Mouse (Mus musculus): Measurements from ENCODE around the gene Zfyve28. TPM values are rescaled to one million over a fixed set of nuclear protein-coding genes. Genes with fewer than 3 reads are reported as not detected.

The Zfyve28 gene
- 0.08 TPM for polyA plus RNA-seq (2012; fragmentation: generic; extraction: Trizol)

GRCm38 (mm10) chr5:34288154-34288716 is at the start of gene Zfyve28, which contains the start of gene Cfap99:
Zfyve28 (minus strand) TSS chr5:34288449.
Cfap99 (plus strand) TSS chr5:34288600.
- TF ChIP-seq MYOG (IDR thresholded peaks at IDR 0.05; ENCODE audit: control insufficient read depth in 1 of 3, insufficient read depth in 1 of 3, insufficient read length in 2 of 3, low read depth in 2 of 3) (peak in 1 of 3 experiments; percentile 10), SRF (IDR thresholded peaks at IDR 0.05; ENCODE audit: control insufficient read depth, insufficient read length, low read depth) (no peak), TCF12 (IDR thresholded peaks at IDR 0.05; ENCODE audit: insufficient read depth, poor library complexity, severe bottlenecking) (no peak), MYOD1 (IDR thresholded peaks at IDR 0.05; ENCODE audit: control insufficient read depth in 1 of 3, insufficient read length in 2 of 3, low read depth in 2 of 3) (no peak), USF1 (IDR thresholded peaks at IDR 0.05; ENCODE audit: low read depth) (no peak), POLR2AphosphoS2 (IDR thresholded peaks at IDR 0.05; ENCODE audit: insufficient read length, low read depth) (no peak)
- Histone ChIP-seq H3ac (ENCODE audit: control insufficient read depth, insufficient read length) (no peak within 1 kb of the TSS), H3K27me3 (ENCODE audit: control insufficient read depth, insufficient read depth, insufficient read length) (peaks cover 66% of the 10 kb centered on the region), H3K36me3 (ENCODE audit: control insufficient read depth, insufficient read depth) (no peaks in the 10 kb centered on the region), H3K79me2 (ENCODE audit: control insufficient read depth, insufficient read depth) (no peaks in the 10 kb centered on the region), H3K4me2 (ENCODE audit: low read depth) (peak within 1 kb of the TSS; percentile 5), H3K4me3 (no peak within 1 kb of the TSS)

GRCm38 (mm10) chr5:34336775-34337450 is 48.7 kb upstream of the Zfyve28 start:
- H3K27me3 ChIP-seq (ENCODE audit: control insufficient read depth, insufficient read depth, insufficient read length), result no peaks in the 10 kb centered on the region
- peak overlapping the region; percentile 92 for H3K4me2 ChIP-seq (ENCODE audit: low read depth)
- no peak for TF ChIP-seq USF1 (IDR thresholded peaks at IDR 0.05; ENCODE audit: low read depth)
- no peak for TF ChIP-seq POLR2AphosphoS2 (IDR thresholded peaks at IDR 0.05; ENCODE audit: insufficient read length, low read depth)
- TF ChIP-seq REST (IDR thresholded peaks at IDR 0.05; ENCODE audit: insufficient read depth, insufficient read length), result no peak
- no peak for TF ChIP-seq SRF (IDR thresholded peaks at IDR 0.05; ENCODE audit: control insufficient read depth, insufficient read length, low read depth)
- no peak for TF ChIP-seq MAX (IDR thresholded peaks at IDR 0.05; ENCODE audit: low read depth)
- no peak for TF ChIP-seq MYOD1 (IDR thresholded peaks at IDR 0.05; ENCODE audit: control insufficient read depth in 1 of 3, insufficient read length in 2 of 3, low read depth in 2 of 3)
- no peak for TF ChIP-seq TCF3 (IDR thresholded peaks at IDR 0.05; ENCODE audit: insufficient read length, low read depth)
- no peak for TF ChIP-seq TCF12 (IDR thresholded peaks at IDR 0.05; ENCODE audit: insufficient read depth, poor library complexity, severe bottlenecking)
- TF ChIP-seq CEBPB (IDR thresholded peaks at IDR 0.05; ENCODE audit: insufficient read depth, poor library complexity, severe bottlenecking), result no peak
- no peak for TF ChIP-seq POLR2A (IDR thresholded peaks at IDR 0.05; ENCODE audit: insufficient read length, low read depth)
- no peak for TF ChIP-seq MYOG (IDR thresholded peaks at IDR 0.05; ENCODE audit: control insufficient read depth in 1 of 3, insufficient read depth in 1 of 3, insufficient read length in 2 of 3, low read depth in 2 of 3)
- no peak for TF ChIP-seq E2F4 (IDR thresholded peaks at IDR 0.05; ENCODE audit: insufficient read depth)
- H3K4me3 ChIP-seq, result peak overlapping the region; percentile 97
- no peaks in the 10 kb centered on the region for H3K36me3 ChIP-seq (ENCODE audit: control insufficient read depth, insufficient read depth)
- peak overlapping the region; percentile 82 for H3ac ChIP-seq (ENCODE audit: control insufficient read depth, insufficient read length)
- H3K79me2 ChIP-seq (ENCODE audit: control insufficient read depth, insufficient read depth), result peaks cover 55% of the 10 kb centered on the region

DNA sequence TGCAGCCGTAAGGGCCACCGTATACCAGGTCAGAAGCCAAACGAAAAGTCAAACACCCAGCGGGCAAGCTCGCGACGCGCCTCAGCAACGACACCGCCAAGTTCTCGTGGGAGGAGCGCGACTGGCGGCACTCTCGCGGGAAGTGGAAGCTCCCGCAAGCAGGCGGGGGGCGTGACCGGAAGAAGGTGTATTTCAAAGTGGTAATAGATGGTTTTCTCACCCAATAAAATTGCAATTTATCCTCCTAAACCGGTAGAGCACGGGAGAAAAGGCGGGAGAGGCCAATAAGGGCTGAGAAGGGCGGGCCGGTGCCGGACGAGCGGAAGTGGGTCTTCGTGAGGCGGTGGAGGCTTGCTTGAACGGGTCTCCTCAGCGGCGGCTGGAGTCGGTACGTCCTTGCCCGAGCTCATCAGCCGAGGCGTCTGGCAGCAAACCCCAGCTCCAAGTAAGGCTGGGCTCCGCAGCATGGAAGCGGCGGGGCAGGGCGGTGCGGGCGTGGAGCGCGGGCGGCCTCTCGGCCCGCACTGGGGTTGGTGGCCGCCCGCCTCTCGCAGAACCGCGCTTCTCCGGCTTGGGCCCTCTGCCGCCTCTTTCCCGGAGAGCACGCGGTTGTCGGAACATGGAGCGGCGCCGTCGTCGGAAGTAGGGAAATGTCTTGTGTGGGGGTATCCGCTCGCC is 48.0 kb upstream of the Zfyve28 start, which contains the start of gene Rnf4:
Gene Rnf4 (plus strand): TSS at position 193 of the 678 bp plus-strand sequence.
- Histone ChIP-seq H3K4me2 (ENCODE audit: low read depth) (peak within 1 kb of the TSS; percentile 92), H3K79me2 (ENCODE audit: control insufficient read depth, insufficient read depth) (peaks cover 48% of the 10 kb centered on the region), H3K27me3 (ENCODE audit: control insufficient read depth, insufficient read depth, insufficient read length) (no peaks in the 10 kb centered on the region), H3K36me3 (ENCODE audit: control insufficient read depth, insufficient read depth) (no peaks in the 10 kb centered on the region), H3K4me3 (peak within 1 kb of the TSS; percentile 97), H3ac (ENCODE audit: control insufficient read depth, insufficient read length) (peak within 1 kb of the TSS; percentile 82)
- TF ChIP-seq POLR2A (IDR thresholded peaks at IDR 0.05; ENCODE audit: insufficient read length, low read depth) (peak; percentile 88), CEBPB (IDR thresholded peaks at IDR 0.05; ENCODE audit: insufficient read depth, poor library complexity, severe bottlenecking) (no peak), MYOG (IDR thresholded peaks at IDR 0.05; ENCODE audit: control insufficient read depth in 1 of 3, insufficient read depth in 1 of 3, insufficient read length in 2 of 3, low read depth in 2 of 3) (no peak), USF1 (IDR thresholded peaks at IDR 0.05; ENCODE audit: low read depth) (no peak), TCF3 (IDR thresholded peaks at IDR 0.05; ENCODE audit: insufficient read length, low read depth) (no peak), MYOD1 (IDR thresholded peaks at IDR 0.05; ENCODE audit: control insufficient read depth in 1 of 3, insufficient read length in 2 of 3, low read depth in 2 of 3) (no peak), SRF (IDR thresholded peaks at IDR 0.05; ENCODE audit: control insufficient read depth, insufficient read length, low read depth) (no peak), MAX (IDR thresholded peaks at IDR 0.05; ENCODE audit: low read depth) (no peak), TCF12 (IDR thresholded peaks at IDR 0.05; ENCODE audit: insufficient read depth, poor library complexity, severe bottlenecking) (no peak), REST (IDR thresholded peaks at IDR 0.05; ENCODE audit: insufficient read depth, insufficient read length) (peak; percentile 56), POLR2AphosphoS2 (IDR thresholded peaks at IDR 0.05; ENCODE audit: insufficient read length, low read depth) (peak; percentile 91), E2F4 (IDR thresholded peaks at IDR 0.05; ENCODE audit: insufficient read depth) (no peak)

DNA sequence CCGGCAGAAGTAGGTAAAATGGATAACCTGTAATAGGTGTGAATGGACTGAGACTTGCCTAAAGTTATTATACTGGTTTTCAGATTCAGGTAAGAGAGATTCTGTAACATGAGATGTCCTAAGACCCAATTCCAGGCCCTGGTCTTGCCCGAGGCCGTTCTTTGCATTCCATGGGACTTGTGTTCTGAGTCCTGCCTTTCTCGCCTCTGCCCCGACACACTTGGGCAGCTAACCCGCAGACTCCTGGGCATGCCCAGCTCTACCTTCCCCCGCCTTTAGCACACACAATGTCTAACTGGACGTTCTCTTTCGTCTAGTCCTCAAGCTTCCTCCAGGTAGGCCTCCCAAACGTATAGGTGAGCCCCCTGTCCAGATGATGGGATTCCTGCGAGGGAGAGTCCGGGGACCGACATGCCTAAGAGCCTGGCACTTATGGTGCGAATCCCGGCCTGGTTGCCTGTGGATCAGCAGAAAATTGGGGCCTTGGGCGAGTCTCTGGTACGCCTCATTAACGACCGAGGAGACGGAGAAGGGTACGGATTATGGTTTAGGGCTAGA is 47.4 kb upstream of the Zfyve28 start:
- Histone ChIP-seq H3ac (ENCODE audit: control insufficient read depth, insufficient read length) (peak overlapping the region; percentile 82), H3K4me3 (peak overlapping the region; percentile 97), H3K27me3 (ENCODE audit: control insufficient read depth, insufficient read depth, insufficient read length) (no peaks in the 10 kb centered on the region), H3K4me2 (ENCODE audit: low read depth) (peak overlapping the region; percentile 92), H3K36me3 (ENCODE audit: control insufficient read depth, insufficient read depth) (no peaks in the 10 kb centered on the region), H3K79me2 (ENCODE audit: control insufficient read depth, insufficient read depth) (peaks cover 42% of the 10 kb centered on the region)
- TF ChIP-seq MAX (IDR thresholded peaks at IDR 0.05; ENCODE audit: low read depth), result no peak
- no peak for TF ChIP-seq POLR2A (IDR thresholded peaks at IDR 0.05; ENCODE audit: insufficient read length, low read depth)
- TF ChIP-seq TCF12 (IDR thresholded peaks at IDR 0.05; ENCODE audit: insufficient read depth, poor library complexity, severe bottlenecking), result no peak
- TF ChIP-seq SRF (IDR thresholded peaks at IDR 0.05; ENCODE audit: control insufficient read depth, insufficient read length, low read depth), result no peak
- no peak for TF ChIP-seq REST (IDR thresholded peaks at IDR 0.05; ENCODE audit: insufficient read depth, insufficient read length)
- TF ChIP-seq TCF3 (IDR thresholded peaks at IDR 0.05; ENCODE audit: insufficient read length, low read depth), result no peak

Data from myocyte (in vitro differentiated cells).